Mouse (Mus musculus): ENCODE results near the gene Sf3b1. TPM values are rescaled to one million over a fixed set of nuclear protein-coding genes. Genes with fewer than 3 reads are reported as not detected.
"Not testable (repeated sequence)": the region's sequence is repeated elsewhere in the genome, so short reads cannot be mapped to it uniquely, and the experiment has no call there.

Gene Sf3b1
- total and polyA plus RNA-seq, 3 experiments: 111 to 167 (median 118) TPM

- no peaks in the 10 kb centered on the region for H3K9me3 ChIP-seq (replicated peaks; ENCODE audit: insufficient read depth, low read length)
- no peaks in the 10 kb centered on the region for H3K27me3 ChIP-seq (ENCODE audit: control insufficient read depth in 1 of 2, insufficient read depth in 2 of 2, low read length in 2 of 2)
- TF ChIP-seq ZMIZ1 (IDR thresholded peaks at IDR 0.05; ENCODE audit: low read depth, low read length): no peak
- no peak for TF ChIP-seq MYB (IDR thresholded peaks at IDR 0.05; ENCODE audit: low read depth, low read length)
- no peak for TF ChIP-seq POLR2AphosphoS2 (IDR thresholded peaks at IDR 0.05; ENCODE audit: low read length)
- TF ChIP-seq RCOR1 (IDR thresholded peaks at IDR 0.05; ENCODE audit: low read depth, low read length): no peak
- no peak for TF ChIP-seq GATA1 (IDR thresholded peaks at IDR 0.05; ENCODE audit: low read depth, low read length)
- TF ChIP-seq GABPA (IDR thresholded peaks at IDR 0.05; ENCODE audit: low read depth, low read length): no peak
- no peak for TF ChIP-seq HCFC1 (IDR thresholded peaks at IDR 0.05; ENCODE audit: low read depth, low read length)
- no peak for TF ChIP-seq ZC3H11A (IDR thresholded peaks at IDR 0.05; ENCODE audit: low read depth, low read length)
- no peak for TF ChIP-seq BHLHE40 (IDR thresholded peaks at IDR 0.05; ENCODE audit: borderline replicate concordance, low read depth, low read length)
- no peak for TF ChIP-seq KAT2A (conservative IDR thresholded peaks at IDR 0.05; ENCODE audit: low read depth, low read length)
- TF ChIP-seq TCF12 (IDR thresholded peaks at IDR 0.05; ENCODE audit: low read depth, low read length): no peak
- no peak for TF ChIP-seq USF2 (IDR thresholded peaks at IDR 0.05; ENCODE audit: borderline replicate concordance in 1 of 2, insufficient read depth in 1 of 2, low read depth in 1 of 2, low read length in 2 of 2)
- no peak for TF ChIP-seq NRF1 (IDR thresholded peaks at IDR 0.05; ENCODE audit: insufficient read depth, low read depth, low read length, poor library complexity, severe bottlenecking)
- TF ChIP-seq ETS1 (IDR thresholded peaks at IDR 0.05; ENCODE audit: low read depth, low read length): no peak
- H3K4me3 ChIP-seq (ENCODE audit: control insufficient read depth in 1 of 2, insufficient read depth in 1 of 2, low read depth in 2 of 2, low read length in 2 of 2): no peak overlapping the region
- no peak overlapping the region for H3K27ac ChIP-seq (ENCODE audit: control insufficient read depth, low read depth, low read length)
- H3K9ac ChIP-seq (ENCODE audit: control insufficient read depth, low read depth, low read length, poor library complexity, severe bottlenecking): no peak overlapping the region
- H3K79me2 ChIP-seq (ENCODE audit: control insufficient read depth, insufficient read depth, low read length, poor library complexity): no peaks in the 10 kb centered on the region
- no peak for DNase-seq (ENCODE audit: low read depth, low spot score)
- no peaks in the 10 kb centered on the region for H3K36me3 ChIP-seq (ENCODE audit: control insufficient read depth in 1 of 2, insufficient read depth in 2 of 2, low read length in 2 of 2)
- H3K4me1 ChIP-seq (ENCODE audit: control insufficient read depth in 1 of 2, insufficient read depth in 2 of 2, low read length in 2 of 2): no peaks in the 10 kb centered on the region
These were observed 66.6 kb downstream of the Sf3b1 start for GRCm38 (mm10) chr1:54960613-54961165.

- peak; percentile 55 for DNase-seq (ENCODE audit: low read depth, low spot score)
- H3K4me1 ChIP-seq (ENCODE audit: control insufficient read depth in 1 of 2, insufficient read depth in 2 of 2, low read length in 2 of 2): no peaks in the 10 kb centered on the region
- H3K4me3 ChIP-seq (ENCODE audit: control insufficient read depth in 1 of 2, insufficient read depth in 1 of 2, low read depth in 2 of 2, low read length in 2 of 2): no peak overlapping the region
- no peaks in the 10 kb centered on the region for H3K27me3 ChIP-seq (ENCODE audit: control insufficient read depth in 1 of 2, insufficient read depth in 2 of 2, low read length in 2 of 2)
- no peaks in the 10 kb centered on the region for H3K36me3 ChIP-seq (ENCODE audit: control insufficient read depth in 1 of 2, insufficient read depth in 2 of 2, low read length in 2 of 2)
- H3K27ac ChIP-seq (ENCODE audit: control insufficient read depth, low read depth, low read length): no peak overlapping the region
- no peak for TF ChIP-seq CHD1 (IDR thresholded peaks at IDR 0.05; ENCODE audit: low read depth, low read length)
- TF ChIP-seq RAD21 (IDR thresholded peaks at IDR 0.05; ENCODE audit: low read depth, low read length): peak; percentile 63
- TF ChIP-seq CTCF (IDR thresholded peaks at IDR 0.05 in 2 of 3, conservative IDR thresholded peaks at IDR 0.05 in 1 of 3; ENCODE audit: control insufficient read depth in 1 of 3, insufficient read depth in 1 of 3, low read depth in 2 of 3, low read length in 3 of 3, poor library complexity in 1 of 3, severe bottlenecking in 1 of 3): peak; percentile 52 to 74 (median 59)
- TF ChIP-seq SMC3 (IDR thresholded peaks at IDR 0.05; ENCODE audit: low read depth, low read length): peak; percentile 91
- TF ChIP-seq ZC3H11A (IDR thresholded peaks at IDR 0.05; ENCODE audit: low read depth, low read length): peak; percentile 78
- no peak for TF ChIP-seq POLR2AphosphoS2 (IDR thresholded peaks at IDR 0.05; ENCODE audit: low read length)
- no peaks in the 10 kb centered on the region for H3K79me2 ChIP-seq (ENCODE audit: control insufficient read depth, insufficient read depth, low read length, poor library complexity)
- no peaks in the 10 kb centered on the region for H3K9me3 ChIP-seq (replicated peaks; ENCODE audit: insufficient read depth, low read length)
- no peak overlapping the region for H3K9ac ChIP-seq (ENCODE audit: control insufficient read depth, low read depth, low read length, poor library complexity, severe bottlenecking)
These were observed 68.8 kb downstream of the Sf3b1 start for GRCm38 (mm10) chr1:54958525-54958924.

GRCm38 (mm10) chr1:54956995-54957394 lies 70.3 kb downstream of the Sf3b1 start:
- not testable (repeated sequence) for H3K4me3 ChIP-seq (ENCODE audit: control insufficient read depth in 1 of 2, insufficient read depth in 1 of 2, low read depth in 2 of 2, low read length in 2 of 2); DNase-seq (ENCODE audit: low read depth, low spot score); H3K9ac ChIP-seq (ENCODE audit: control insufficient read depth, low read depth, low read length, poor library complexity, severe bottlenecking); H3K36me3 ChIP-seq (ENCODE audit: control insufficient read depth in 1 of 2, insufficient read depth in 2 of 2, low read length in 2 of 2); H3K9me3 ChIP-seq (replicated peaks; ENCODE audit: insufficient read depth, low read length); H3K27me3 ChIP-seq (ENCODE audit: control insufficient read depth in 1 of 2, insufficient read depth in 2 of 2, low read length in 2 of 2); H3K27ac ChIP-seq (ENCODE audit: control insufficient read depth, low read depth, low read length); H3K79me2 ChIP-seq (ENCODE audit: control insufficient read depth, insufficient read depth, low read length, poor library complexity); H3K4me1 ChIP-seq (ENCODE audit: control insufficient read depth in 1 of 2, insufficient read depth in 2 of 2, low read length in 2 of 2)

Data from MEL (cell line).